Mouse (Mus musculus) stomach, postnatal 0 days (tissue): ENCODE measurements around the gene 2810006K23Rik. TPM values are rescaled to one million over a fixed set of nuclear protein-coding genes. Genes with fewer than 3 reads are reported as not detected.
"Not testable (repeated sequence)": the region's sequence is repeated elsewhere in the genome, so short reads cannot be mapped to it uniquely, and the experiment has no call there.

Source experiments
- ATAC-seq: fragments of 200-750 bp; cut with Nextera tagmentation; 2 replicates; pipeline ENCODE4 v1.8.0; 2017; ENCODE audit not compliant: low FRiP score, low TSS enrichment
- DNase-seq: peaks from one replicate; pipeline ENCODE4 v3.0.0-alpha.2; 2016; ENCODE audit warnings: low spot score
- H3K27ac ChIP-seq: fragments of 300-500 bp; sonication (generic); replicated peaks from 2 replicates; pipeline ENCODE4 v1.5.1; 2014; ENCODE audit warnings: mild to moderate bottlenecking, control low read depth
- H3K27me3 ChIP-seq: fragments of 300-500 bp; sonication (generic); 2 replicates; pipeline ENCODE4 v1.6.1; 2014; ENCODE audit warnings: low read length; ENCODE audit not compliant: control insufficient read depth, insufficient read depth
- H3K36me3 ChIP-seq: fragments of 300-500 bp; sonication (generic); 2 replicates; pipeline ENCODE4 v1.6.1; 2014; ENCODE audit warnings: low read length, mixed read lengths; ENCODE audit not compliant: control insufficient read depth, insufficient read depth
- H3K4me1 ChIP-seq: fragments of 300-500 bp; sonication (generic); replicated peaks from 2 replicates; pipeline ENCODE4 v1.6.1; 2014; ENCODE audit warnings: antibody characterized with exemption; ENCODE audit not compliant: control insufficient read depth, insufficient read depth
- H3K4me2 ChIP-seq: fragments of 300-500 bp; sonication (generic); replicated peaks from 2 replicates; pipeline ENCODE4 v1.6.1; 2014; ENCODE audit warnings: low read depth, mild to moderate bottlenecking, control low read depth, moderate library complexity
- H3K4me3 ChIP-seq: fragments of 300-500 bp; sonication (generic); 2 replicates; pipeline ENCODE4 v1.5.1; 2014; ENCODE audit warnings: low read depth, low read length, control low read depth
- H3K9ac ChIP-seq: fragments of 300-500 bp; sonication (generic); 2 replicates; pipeline ENCODE4 v1.6.1; 2014; ENCODE audit warnings: mild to moderate bottlenecking, low read length, control low read depth, mixed read lengths
- H3K9me3 ChIP-seq: fragments of 300-500 bp; sonication (generic); 2 replicates; pipeline ENCODE4 v1.6.1; 2016; ENCODE audit warnings: low read length; ENCODE audit not compliant: control insufficient read depth
- CTCF ChIP-seq: IDR thresholded peaks from 2 replicates; pipeline ENCODE4 v1.5.1; 2016; ENCODE audit warnings: antibody characterized with exemption, low read depth, mild to moderate bottlenecking, moderate library complexity
- EP300 ChIP-seq: optimal IDR thresholded peaks from 2 replicates; pipeline ENCODE3; 2016; ENCODE audit warnings: antibody characterized with exemption
- WGBS: fragments of 180-500 bp; shearing (Covaris S2); extraction: QIAGEN DNeasy Blood & Tissue Kit; methylation state at CpG from one replicate; pipeline ENCODE4 v1.1.7; 2014; 5-methylcytosine and 5-hydroxymethylcytosine counted together
- polyA plus RNA-seq: library from polyadenylated mRNA; unstranded; fragments of >200 nt; fragmentation: Nextera tagmentation; extraction: Ambion mirVana; gene quantifications from 2 replicates; pipeline ENCODE4 v1.2.1, GENCODE M21; 2015

2810006K23Rik gene
- polyA plus RNA-seq, 1 experiment from 2014 or later, result 6.9 TPM

DNA sequence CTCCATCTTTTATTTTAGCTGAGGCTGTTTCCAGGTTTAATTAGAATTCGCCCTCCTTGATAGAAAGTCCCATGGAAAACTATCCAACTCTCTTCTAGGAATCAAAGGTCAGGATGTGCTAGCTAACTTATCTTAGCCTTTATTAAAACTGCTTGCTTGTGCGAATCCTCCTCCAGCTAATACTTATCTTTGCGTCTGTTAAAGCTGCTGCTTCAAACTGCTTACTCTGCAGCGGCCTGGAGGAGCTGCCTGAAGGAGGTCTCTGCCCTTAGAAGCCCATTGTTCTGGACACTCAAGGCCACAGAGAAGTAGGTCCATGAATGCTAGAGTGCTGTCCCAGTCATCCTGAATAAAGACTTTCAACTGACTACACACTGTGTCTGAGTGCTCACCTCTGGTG is 31.4 kb upstream of the 2810006K23Rik start:
- H3K4me2 ChIP-seq, result no peak overlapping the region
- DNase-seq (no peak), ATAC-seq (no peak)
- peaks cover 13% of the 10 kb centered on the region for H3K36me3 ChIP-seq
- H3K9me3 ChIP-seq, result no peaks in the 10 kb centered on the region
- H3K27ac ChIP-seq, result no peak overlapping the region
- WGBS, result 92% methylated on average over 4 of the region's 4 CpGs
- no peaks in the 10 kb centered on the region for H3K27me3 ChIP-seq
- H3K9ac ChIP-seq, result no peak overlapping the region
- no peak overlapping the region for H3K4me3 ChIP-seq
- H3K4me1 ChIP-seq, result no peaks in the 10 kb centered on the region
- TF ChIP-seq CTCF (no peak), EP300 (no peak)

DNA sequence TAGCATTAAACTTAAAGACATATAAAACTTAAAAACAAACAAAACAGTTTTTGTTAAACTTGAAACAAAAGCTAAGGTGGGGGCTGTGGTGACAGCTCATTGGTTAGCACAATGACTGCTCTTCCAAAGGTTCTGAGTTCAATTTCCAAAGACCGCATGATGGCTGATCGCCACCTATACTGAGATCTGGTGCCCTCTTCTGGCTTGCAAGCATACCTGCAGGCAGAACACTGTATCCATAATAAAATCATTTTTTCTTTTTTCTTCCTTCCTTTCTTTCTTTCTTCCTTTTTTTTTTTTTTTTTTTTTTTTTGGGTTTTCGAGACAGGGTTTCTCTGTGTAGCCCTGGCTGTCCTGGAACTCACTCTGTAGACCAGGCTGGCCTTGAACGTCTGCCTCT is 28.6 kb upstream of the 2810006K23Rik start:
- not testable (repeated sequence) for H3K36me3 ChIP-seq, H3K9ac ChIP-seq, H3K4me1 ChIP-seq, H3K4me2 ChIP-seq, H3K9me3 ChIP-seq, H3K27me3 ChIP-seq, H3K27ac ChIP-seq, ATAC-seq, H3K4me3 ChIP-seq, DNase-seq
- 59% methylated on average over 3 of the region's 4 CpGs for WGBS
- peak; percentile 77 for TF ChIP-seq CTCF

DNA sequence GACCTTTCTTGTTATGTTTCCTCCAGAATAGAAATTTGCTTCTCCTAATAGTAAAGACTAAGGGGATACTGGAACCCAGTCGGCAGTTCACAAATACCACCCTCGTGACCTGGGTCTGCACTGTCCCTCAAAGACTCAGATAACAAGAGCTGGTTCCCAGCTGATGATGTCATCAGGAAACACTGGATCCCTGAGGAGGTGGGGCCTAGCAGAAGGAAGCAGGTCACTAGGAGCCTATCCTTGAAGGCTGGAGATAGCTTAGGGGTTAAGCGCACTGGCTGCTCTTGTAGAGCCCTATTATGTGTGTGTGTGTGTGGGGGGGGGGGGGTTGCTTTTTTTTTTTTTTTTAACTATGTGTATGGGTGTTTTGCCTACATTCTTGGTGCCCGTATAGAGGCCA is 27.8 kb upstream of the 2810006K23Rik start:
- 65% methylated on average over 4 of the region's 4 CpGs for WGBS
- TF ChIP-seq EP300 (no peak), CTCF (no peak)
- Histone ChIP-seq H3K36me3 (peaks cover 8% of the 10 kb centered on the region; the same call in 1 of the 2 replicates), H3K4me1 (no peaks in the 10 kb centered on the region), H3K27me3 (no peaks in the 10 kb centered on the region), H3K4me3 (no peak overlapping the region), H3K9me3 (no peaks in the 10 kb centered on the region), H3K4me2 (no peak overlapping the region), H3K27ac (no peak overlapping the region), H3K9ac (no peak overlapping the region)
- DNase-seq (peak; percentile 19), ATAC-seq (peak; percentile 68)

DNA sequence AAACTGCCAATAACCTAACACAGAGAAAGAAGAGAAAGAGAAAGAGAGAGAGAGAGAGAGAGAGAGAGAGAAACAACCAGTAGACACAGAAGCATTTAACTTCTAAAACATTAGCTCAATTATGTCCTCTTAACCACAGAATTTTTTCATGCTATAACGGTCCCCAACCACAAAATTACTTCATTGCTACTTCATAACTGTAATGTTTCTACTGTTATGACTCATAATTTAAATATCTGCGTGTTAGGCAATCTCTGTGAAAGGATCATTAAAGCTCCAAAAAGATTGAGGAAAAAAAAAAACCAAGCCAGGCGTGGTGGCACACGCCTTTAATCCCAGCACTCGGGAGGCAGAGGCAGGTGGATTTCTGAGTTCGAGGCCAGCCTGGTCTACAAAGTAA is 25.0 kb upstream of the 2810006K23Rik start:
- 70% methylated on average over 6 of the region's 6 CpGs for WGBS
- not testable (repeated sequence) for DNase-seq, H3K27ac ChIP-seq, H3K4me3 ChIP-seq, H3K27me3 ChIP-seq, H3K36me3 ChIP-seq, H3K9ac ChIP-seq, ATAC-seq, H3K4me2 ChIP-seq, H3K4me1 ChIP-seq, H3K9me3 ChIP-seq

DNA sequence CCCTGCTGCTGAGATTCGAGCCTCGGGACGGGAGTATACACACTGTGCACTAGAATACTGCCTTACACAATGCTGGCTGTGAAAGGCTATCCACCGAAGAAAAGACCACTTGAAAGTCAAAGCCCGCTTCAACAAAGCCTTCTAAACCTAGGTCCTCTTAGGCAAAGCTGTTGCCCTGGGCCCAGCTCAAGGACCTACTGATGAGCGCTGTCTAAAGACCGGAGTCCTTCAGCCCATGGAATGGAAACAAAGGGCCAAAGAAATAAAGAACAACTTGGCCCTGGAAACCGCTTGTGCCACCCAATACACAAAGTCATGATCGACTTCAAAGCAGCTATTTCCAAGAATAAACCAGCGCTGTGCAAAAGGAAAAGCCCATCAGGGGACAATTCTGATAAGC is 18.7 kb upstream of the 2810006K23Rik start:
- Histone ChIP-seq H3K36me3 (peaks cover 9% of the 10 kb centered on the region; the same call in 1 of the 2 replicates), H3K4me3 (no peak overlapping the region), H3K9ac (no peak overlapping the region), H3K27me3 (no peaks in the 10 kb centered on the region), H3K4me1 (no peaks in the 10 kb centered on the region), H3K9me3 (no peaks in the 10 kb centered on the region), H3K27ac (no peak overlapping the region), H3K4me2 (no peak overlapping the region)
- DNase-seq (no peak), ATAC-seq (no peak)
- TF ChIP-seq CTCF (no peak), EP300 (no peak)
- WGBS, result 89% methylated on average over 10 of the region's 10 CpGs

DNA sequence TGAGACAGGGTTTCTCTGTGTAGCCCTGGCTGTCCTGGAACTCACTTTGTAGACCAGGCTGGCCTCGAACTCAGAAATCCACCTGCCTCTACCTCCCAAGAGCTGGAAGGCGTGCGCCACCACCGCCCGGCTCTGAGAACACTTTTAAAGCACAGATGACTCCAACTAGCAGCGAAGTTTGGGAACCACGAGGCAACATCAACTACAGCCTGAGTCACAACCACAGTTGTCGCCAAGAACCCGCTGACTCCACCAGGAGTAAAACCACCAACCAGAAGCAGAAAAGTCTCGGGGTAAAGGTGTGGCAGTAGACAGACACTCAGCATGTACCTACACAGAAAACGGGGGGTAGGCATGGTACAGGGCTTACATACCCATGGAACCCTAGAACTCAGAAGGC is 17.8 kb upstream of the 2810006K23Rik start:
- H3K9ac ChIP-seq, result no peak overlapping the region
- 92% methylated on average over 11 of the region's 11 CpGs for WGBS
- no peaks in the 10 kb centered on the region for H3K27me3 ChIP-seq
- ATAC-seq, result no peak
- H3K36me3 ChIP-seq, result peaks cover 9% of the 10 kb centered on the region; the same call in 1 of the 2 replicates
- no peak overlapping the region for H3K4me2 ChIP-seq
- no peaks in the 10 kb centered on the region for H3K4me1 ChIP-seq
- H3K4me3 ChIP-seq, result no peak overlapping the region
- no peak for DNase-seq
- TF ChIP-seq EP300 (no peak), CTCF (no peak)
- no peaks in the 10 kb centered on the region for H3K9me3 ChIP-seq
- H3K27ac ChIP-seq, result no peak overlapping the region
